Mouse (Mus musculus) megakaryocyte progenitor cell, adult 5-6 weeks (primary cell): ENCODE results near the gene Nectin1. TPM values are rescaled to one million over a fixed set of nuclear protein-coding genes. Genes with fewer than 3 reads are reported as not detected.

ENCODE experiments used
- ATAC-seq: replicated peaks from 2 replicates; pipeline ENCODE4 v1.8.0; 2016; ENCODE audit warnings: mild to moderate bottlenecking, moderate TSS enrichment, inconsistent platforms; ENCODE audit not compliant: poor library complexity
- total RNA-seq, 2 experiments: library from RNA; stranded (forward) in 1 of 2; stranded (reverse) in 1 of 2; fragments of 157-497, 149-512 nt in 1 of 2; fragments of 200-1000 nt in 1 of 2; gene quantifications; 2 replicates each; pipeline versions ENCODE4 v1.2.3 to v1.2.4; 2015 to 2017

The Nectin1 gene
- total RNA-seq, 2 experiments from 2014 or later = 0.08 to 2.0 TPM

DNA sequence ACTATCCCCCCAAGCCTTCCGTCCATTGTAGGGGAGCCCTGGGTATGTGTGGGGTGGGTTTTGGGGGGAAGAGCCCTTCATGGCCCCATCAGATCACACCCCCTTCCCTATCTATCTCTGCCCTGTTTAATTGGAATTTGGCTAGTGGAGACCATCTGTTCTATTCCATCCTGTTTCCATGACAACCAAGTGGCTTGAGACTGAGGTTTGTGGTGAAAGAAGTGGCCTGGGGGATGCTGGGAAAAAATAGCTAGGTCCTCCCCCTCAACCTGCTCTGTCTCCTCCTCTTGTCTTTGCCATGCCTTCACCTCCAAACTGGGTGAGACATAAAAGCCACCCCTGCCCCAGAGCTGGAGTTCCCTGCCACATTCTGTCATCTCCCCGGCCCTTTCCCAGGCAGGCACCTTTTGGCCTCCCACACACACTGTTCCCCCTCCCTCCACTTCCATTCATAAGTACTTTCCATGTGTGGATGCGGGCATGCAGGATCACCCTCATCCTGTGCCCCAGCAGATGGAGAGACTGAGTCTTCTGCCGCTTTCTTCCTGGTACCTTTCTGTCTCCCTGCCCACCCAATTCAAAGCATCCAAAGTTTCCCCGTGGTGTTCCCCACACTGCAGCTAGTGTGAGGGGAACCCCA, 17.5 kb downstream of the Nectin1 start:
- no peak for ATAC-seq

DNA sequence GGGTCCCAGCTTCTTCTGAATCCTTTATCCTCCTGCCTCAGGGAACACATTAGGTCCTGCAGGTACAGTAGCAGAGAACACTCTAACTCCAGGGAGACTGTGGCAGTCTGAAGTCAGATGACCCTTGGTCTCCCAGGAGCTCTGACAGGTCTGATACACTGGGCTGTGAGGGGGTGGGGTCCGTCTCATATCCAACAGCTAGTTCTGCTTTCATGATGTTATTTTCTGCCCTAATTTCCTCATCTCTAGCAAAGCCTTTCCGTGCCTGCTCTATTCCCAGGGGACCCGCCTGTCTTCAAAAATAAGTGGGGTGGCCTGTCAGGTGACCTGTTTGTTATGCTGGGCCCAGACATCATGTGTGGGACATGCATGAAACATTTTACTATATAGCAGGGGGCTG, 18.2 kb downstream of the Nectin1 start:
- ATAC-seq = no peak

- no peak for ATAC-seq
These were observed 21.8 kb downstream of the Nectin1 start for GRCm38 (mm10) chr9:43765419-43766179.

GRCm38 (mm10) chr9:43768779-43769178, 25.0 kb downstream of the Nectin1 start:
- ATAC-seq = no peak

DNA sequence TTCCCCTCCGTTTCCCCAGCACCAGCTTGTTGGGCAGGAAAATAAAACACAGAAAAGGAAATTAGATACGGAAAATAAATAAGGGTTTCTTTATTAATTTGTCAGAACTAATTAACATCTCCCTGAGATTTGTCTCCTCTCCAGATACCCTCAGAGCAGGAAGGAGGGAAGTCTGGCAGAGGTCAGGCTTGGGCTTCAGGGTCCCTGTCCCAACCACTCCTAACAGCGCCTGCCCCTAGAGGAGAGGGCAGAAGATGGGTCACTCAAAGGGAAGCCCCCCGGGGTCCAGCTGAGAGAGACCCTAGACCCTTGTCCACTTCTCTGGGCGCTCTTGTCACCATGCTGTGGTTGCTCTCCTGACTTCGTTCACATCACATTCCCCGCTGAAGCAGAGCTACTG, 25.4 kb downstream of the Nectin1 start:
- ATAC-seq = no peak

GRCm38 (mm10) chr9:43769940-43770339, 26.2 kb downstream of the Nectin1 start:
- no peak for ATAC-seq

DNA sequence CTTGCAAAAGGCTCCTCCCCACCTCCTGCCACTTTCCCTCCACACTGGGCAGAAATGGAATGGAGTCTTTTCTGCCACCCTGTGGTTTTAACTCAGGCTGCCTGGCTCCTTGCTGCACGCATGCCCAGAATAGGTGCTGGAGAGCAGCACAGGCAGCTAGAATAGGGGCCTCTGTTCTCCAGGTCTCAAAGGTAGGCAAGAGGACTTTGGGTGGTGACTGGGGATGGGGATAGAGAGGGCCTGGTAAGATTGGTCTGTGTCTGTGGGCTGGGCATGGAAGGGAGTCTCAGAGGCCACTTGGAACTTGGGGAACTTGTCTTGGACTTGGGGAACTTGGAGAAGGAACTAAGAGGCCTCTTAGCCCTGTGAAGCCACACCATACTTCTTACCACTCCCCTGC, 27.3 kb downstream of the Nectin1 start:
- ATAC-seq = no peak

- no peak for ATAC-seq
These were observed 28.7 kb downstream of the Nectin1 start for GRCm38 (mm10) chr9:43772460-43772859.

- ATAC-seq = no peak
These were observed 29.7 kb downstream of the Nectin1 start for GRCm38 (mm10) chr9:43773521-43773920.

- no peak for ATAC-seq
These were observed 30.6 kb downstream of the Nectin1 start for GRCm38 (mm10) chr9:43774427-43774826.

- ATAC-seq = no peak
These were observed 32.4 kb downstream of the Nectin1 start for GRCm38 (mm10) chr9:43776231-43776630.

DNA sequence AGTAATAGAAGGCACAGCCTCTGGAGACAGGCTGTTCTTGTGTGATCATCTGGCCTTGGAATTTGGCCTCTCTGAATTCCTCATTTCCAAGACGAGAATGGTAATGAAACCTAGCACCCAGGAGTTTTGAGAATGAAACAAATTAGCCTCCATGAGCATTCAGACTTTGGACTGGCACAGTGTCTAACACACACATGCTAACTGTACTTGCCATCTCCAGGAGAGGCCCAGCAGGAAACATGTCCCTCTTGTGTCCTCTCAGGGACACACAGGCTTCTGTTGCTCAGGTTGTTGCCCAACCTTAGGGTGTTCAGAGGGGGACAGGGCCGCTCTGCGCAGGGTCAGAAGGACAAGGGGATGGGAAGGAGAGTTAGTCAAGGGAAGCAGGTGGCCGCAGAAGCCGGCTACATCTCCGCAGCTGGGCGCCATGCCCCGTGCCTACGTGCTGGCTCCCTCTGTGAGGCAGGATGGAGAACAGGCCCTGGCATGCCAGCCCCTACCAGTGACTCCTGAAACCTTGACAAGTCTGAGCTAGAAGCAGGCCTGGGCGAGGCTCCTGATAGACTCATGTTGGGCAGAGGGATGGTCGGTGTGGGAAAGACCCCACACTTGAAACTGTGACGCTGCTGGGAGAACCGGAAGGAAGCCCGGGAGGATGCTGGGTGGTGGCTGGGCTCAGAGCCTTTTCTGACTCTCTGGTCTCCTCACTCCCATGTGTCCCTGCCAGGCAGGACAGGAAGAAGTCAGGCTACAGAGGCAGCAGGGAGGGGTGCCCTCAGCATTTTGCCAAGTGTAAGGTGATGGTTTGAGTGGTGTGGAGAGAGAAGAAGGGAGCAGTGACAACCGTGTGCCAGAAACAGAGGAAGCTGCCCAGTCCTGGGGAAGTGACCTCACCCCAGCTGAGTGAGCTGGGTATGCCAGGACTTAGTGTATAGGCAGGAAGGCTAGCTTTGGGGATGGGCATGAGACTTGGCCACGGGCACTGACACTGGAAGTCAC, 33.9 kb downstream of the Nectin1 start:
- no peak for ATAC-seq

GRCm38 (mm10) chr9:43780883-43781282, 37.1 kb downstream of the Nectin1 start:
- no peak for ATAC-seq

DNA sequence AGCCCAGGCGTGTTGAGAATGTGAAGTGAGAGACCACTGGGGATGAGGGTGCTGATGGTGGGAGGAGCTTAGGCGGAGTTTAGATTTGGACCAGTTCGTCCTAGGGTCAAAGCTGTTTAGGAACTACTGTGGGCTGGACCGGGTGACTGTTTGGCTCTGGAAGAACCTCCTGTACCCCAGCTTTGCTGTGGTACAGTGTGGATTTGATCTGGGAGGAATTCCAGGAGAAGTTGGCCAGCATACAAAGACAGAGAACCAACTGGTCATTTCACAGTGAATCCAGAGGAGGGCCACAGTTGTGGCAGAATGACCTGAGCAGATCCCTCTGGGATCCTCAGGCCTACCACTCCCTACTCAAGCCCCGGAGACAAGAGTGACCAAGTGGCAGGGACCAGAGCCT, 38.6 kb downstream of the Nectin1 start:
- no peak for ATAC-seq

GRCm38 (mm10) chr9:43783959-43784358, 40.2 kb downstream of the Nectin1 start:
- no peak for ATAC-seq

GRCm38 (mm10) chr9:43784841-43785240, 41.1 kb downstream of the Nectin1 start:
- ATAC-seq = no peak

DNA sequence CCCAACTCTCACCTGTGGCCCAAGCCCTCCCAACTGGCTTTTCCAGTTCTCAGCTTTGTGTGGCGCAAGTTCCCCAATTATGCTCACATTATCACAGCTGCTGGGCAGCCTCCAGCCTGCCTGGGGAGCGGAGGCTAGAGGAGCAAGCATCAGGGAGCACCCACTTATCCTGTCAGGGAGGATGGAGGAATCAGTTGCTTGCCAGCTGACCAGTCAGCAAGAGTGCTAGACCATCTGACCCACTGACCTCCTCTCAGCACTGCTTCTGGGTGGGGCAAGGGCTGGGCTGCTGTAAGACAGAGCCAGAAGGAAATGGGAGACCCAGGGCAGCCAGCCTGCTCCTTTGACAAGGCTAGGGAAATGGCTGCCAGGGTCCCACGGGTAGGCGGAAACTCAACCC, 43.8 kb downstream of the Nectin1 start:
- ATAC-seq = no peak

- ATAC-seq = no peak
These were observed 48.9 kb downstream of the Nectin1 start for GRCm38 (mm10) chr9:43792681-43793080.

DNA sequence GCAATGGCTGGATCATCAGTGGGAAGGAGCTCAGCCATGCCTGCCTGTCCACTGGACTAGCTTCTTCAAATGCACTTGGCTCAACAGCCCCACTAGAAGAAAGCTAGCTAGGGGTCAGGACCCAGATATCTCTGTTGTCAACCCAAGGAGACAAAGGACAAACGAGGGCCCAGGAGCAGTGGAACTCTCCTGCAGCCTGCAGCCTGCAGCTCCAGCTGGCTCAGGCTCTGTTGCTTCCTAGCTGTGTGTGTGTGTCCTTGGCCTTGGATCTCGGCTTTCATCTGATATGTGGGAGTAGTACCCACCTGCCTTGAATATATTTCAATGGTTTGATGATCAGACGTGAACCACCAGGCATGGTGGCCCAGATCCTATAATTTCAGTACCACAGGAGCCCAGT, 49.6 kb downstream of the Nectin1 start:
- no peak for ATAC-seq

DNA sequence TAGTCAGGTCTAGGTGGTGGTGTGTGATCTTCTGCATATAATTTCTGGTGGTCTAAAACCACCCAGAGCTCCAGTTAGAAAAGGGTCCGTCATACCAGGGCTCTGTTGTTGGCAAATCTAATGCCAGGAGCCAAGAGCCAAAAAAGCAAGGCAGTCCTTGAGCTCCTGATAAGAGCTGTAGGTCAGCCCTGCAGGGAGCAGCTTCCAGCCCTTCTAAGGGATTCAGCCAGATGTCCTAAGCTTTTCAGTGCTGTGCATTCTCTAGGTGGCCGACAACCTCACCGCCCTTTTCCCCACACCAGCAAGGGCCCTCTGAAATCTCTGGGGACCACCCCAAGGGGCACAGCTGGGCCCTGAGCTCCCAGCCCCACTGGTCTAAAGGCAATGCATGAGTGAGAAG, 52.2 kb downstream of the Nectin1 start:
- no peak for ATAC-seq
